Mouse (Mus musculus) telencephalon, adult 2 months (tissue): ENCODE data around the gene Gm9999.
"Not testable (repeated sequence)": the region's sequence is repeated elsewhere in the genome, so short reads cannot be mapped to it uniquely, and the experiment has no call there.

Source experiments
- DNase-seq: peaks from one replicate; pipeline ENCODE4 v3.0.0-alpha.2; 2011; ENCODE audit warnings: low read depth, low spot score

Gene Gm9999

DNA sequence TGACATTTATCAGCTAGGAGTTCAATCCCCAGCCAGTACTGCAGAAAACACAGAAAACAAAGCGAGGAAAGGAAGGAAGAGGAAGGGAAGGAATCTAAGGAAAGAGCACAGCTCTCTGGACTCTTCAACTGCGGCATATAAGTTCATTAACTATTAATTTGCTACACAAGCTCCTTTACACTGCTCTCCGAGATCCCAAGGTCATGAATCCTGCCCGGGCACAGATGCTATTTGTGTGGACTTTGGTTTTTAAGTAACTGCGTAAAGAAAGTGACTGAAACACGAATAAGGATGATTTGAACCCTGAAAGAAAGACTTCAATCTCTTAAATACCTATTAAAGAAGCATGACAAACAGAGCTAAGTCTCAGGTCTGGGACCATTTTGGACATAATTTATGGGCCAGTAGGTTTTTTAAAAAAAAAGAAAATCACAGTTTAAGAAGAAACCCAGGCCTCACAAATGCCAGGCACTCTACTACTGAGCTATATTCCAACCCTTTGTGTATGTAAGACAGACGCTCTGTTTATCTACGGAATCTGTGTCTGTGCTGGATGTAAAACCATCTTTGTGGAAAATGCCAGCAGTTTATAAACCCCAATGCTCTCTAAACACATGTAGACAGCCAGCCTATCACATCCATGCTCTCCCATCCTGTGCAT is 16.7 kb downstream of the Gm9999 start:
- DNase-seq: no peak

DNA sequence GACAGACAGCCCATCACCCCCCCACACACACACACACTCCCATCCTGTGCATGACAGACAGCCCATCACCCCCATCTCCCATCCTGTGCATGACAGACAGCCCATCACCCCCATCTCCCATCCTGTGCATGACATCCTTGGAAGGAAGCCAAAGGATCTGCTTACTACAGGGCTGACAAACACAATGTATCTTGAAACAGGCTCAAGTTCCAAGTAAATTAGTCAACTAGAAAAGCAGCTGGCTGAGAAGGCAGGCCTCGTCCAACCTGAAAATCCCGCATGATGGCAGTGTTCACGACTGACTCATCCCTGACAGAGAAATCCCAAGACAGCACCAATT is 17.2 kb downstream of the Gm9999 start:
- no peak for DNase-seq

DNA sequence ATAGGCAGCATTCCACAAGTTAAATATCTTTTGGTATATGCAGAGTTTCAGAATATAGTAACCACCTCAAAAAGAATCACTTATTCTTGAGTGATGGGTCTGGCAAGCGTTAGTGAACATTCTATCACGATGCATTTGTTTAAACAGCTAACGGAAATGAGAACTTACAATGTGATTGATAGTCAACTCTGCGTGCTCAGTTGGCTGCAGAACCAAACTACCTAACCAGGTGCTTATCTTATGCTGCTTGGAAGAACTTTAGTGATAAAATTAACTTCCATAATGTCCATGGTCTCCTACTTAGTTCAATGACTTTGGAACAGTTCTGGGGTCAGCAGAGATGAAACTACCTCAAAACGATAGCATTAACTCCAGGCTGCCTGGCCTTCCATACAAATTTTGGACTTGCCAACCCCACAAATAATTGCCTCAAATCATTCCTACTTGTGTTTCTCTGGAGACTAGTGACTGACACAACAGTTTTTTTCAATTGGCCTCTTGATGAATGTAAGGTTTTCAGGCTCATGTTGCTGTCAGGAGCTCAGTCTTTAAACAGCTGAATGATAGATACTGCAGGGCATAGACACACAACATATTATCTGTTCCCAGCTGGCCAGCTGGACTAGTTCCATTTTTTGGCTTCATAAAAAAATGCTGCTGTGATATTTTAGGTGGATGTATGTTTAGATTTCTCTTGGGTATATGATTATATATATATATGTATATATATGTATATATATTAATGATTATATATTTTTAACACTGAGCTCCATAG is 17.9 kb downstream of the Gm9999 start:
- DNase-seq: no peak

DNA sequence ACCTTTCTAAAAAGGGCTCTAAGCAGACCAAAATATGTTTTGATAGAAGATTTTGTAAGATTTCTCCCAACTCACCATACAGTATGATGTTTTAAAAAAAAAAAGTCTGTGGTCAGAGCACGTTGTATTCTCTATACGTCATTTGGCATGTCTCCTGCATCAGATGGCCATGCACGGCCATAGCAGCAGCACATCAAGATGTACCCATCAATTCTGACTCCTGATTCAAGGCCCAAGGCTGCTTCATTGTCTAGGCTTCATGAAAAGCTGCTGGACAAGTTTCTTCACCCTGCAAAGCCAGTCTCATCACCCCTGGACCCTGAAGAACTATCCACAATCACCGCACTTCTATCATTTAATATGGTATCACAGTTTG is 18.5 kb downstream of the Gm9999 start:
- no peak for DNase-seq

DNA sequence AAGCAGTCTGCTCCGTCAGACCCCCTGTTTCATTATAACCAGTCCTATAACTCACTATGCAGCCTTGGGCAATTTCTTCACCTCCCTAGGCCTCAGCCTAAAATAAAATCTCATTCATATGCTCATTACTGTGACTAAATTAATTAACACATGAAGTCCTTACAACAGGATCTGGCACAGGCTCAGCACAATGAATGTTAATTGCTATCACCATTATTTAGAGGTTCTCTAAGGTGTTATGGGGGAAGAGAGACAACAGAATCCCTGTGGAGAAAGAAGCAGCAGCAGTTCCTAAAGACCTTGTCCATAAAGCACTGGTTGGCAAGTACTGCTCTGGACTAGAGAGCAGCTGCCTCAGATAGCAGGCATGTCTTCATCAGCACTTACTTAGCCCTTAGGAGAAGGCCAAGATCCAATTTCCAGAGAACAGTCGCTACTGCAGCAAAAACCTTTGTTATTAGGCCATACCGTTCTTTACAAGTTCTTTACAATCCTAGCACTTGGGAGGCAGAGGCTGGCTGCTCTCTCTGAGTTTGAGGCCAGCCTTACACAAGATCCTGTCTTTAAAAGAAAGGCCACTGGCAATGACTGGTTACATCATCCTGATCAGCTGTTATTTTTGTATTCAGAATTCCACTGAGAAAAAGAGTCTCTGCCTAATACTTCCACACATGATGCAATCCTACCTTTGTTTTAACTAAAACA is 20.2 kb downstream of the Gm9999 start:
- DNase-seq: no peak

DNA sequence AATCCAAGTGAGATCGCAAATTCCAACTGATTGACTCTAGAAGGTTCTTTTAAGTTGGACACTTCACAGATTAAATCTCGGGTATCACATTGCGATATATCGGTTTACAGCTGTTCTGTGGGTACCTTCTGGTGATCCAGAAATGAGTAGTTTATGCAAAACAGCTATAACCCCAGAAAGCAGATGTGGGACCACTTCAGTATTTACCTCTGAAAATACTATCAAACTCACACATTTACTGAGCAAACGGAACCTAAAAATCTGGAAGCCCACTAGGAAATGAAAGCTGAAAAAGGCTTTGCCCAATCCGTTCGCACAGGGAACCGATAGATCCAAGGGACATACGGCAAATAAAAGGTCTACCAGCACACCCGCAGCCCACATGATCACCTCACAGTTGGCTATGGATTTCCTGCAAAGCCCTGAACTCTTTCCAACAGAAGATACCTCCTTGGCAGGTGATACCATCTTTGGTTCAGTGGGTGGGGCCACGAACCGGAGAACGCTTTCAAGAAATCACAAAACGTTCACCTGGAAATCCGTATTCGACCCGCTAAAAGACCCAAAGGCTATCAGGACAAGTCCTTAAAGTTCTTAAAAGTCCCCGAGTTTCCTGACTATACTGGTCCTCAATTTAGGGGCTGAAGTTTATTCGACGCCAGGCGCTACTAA is 23.9 kb downstream of the Gm9999 start:
- DNase-seq: no peak

DNA sequence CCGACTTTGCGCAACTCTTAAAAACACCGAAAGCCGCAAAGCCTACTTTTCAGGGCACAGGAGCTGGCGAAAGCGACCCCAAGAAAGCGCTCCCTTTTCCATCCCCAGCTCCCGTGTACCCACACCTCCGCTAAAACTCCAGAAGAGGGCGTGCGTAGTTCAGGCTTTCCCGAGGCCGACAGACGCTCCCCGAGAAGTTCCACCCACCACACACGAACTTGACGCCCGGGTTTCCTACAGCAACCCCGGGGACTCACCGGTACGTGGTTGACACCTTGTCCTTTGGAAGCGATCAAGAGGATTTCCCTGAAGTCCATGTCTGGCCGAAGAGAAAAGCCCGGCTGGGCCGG is 24.4 kb downstream of the Gm9999 start:
- DNase-seq: peak; percentile 62

DNA sequence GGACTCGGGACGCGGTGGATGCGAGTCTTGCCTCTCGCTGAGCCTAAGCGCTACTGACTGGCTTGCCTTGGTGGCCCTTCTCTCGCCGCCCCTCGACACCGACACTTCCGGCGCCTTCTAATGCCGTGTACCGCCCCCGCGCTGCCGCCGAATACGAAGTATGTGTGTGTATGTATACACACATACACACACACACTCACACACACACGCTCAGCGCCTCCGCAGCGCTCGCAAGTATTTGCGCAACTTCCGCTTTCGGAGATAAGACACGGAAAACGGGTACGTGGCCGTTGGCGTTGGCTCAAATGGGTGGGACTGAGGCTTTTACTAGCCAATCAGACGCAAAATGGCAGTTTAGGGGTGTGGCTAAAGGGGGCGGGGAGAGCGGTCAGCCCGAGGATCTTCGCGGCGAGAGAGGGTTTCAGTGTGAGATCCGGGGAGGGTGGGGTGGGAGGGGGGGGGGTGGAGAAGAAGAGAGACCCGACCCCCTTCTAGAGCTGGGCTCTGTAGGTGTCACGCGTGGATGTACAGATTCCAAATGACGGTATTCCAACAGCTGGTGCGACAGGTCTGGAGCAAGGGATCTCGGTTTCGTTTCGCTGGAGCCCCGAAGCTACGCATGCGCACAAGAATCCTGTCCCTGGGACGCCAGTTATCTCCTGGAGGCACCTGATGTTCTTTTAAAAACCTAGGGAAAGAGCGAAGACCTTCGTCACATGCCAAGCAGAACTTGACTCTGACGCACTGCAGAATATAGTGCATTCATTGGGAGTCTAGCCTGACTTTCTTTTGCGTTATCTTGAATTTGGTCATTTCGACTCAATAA is 25.0 kb downstream of the Gm9999 start, which contains the start of gene Spty2d1:
TSS of gene Spty2d1 (minus strand) at position 244 of the 826 bp plus-strand sequence.
- DNase-seq: peak; percentile 99

DNA sequence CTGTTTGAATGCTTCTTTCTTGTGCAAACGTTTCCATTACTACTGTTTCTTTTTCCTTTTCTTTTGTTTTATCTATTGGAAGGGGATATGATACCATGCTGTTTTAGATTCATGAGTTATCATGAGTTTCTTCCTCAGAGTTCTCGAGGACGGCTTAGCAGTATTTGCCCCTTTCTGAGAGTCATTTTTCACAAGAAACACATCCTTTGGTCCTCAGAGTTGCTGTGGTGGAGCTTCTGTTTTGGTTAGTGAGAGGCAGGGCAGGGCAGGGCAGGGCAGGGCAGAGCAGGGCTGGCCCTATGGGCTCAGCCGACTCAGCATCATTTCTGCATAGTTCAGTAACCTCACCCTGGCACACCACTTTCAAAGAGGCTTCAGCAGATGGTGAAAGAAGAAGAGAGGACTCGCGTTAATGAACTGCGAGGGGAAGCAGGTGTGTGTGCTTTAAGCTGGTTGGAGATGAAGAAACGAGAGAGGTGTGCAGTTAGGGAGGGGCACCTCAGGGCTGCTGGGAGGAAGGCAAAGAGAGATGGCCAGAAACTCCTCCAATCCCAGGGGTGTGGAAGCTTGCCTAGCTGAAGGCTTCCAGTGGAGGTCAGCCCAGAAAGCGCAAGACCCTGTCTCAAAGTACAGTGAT is 29.9 kb downstream of the Gm9999 start:
- DNase-seq: no peak

DNA sequence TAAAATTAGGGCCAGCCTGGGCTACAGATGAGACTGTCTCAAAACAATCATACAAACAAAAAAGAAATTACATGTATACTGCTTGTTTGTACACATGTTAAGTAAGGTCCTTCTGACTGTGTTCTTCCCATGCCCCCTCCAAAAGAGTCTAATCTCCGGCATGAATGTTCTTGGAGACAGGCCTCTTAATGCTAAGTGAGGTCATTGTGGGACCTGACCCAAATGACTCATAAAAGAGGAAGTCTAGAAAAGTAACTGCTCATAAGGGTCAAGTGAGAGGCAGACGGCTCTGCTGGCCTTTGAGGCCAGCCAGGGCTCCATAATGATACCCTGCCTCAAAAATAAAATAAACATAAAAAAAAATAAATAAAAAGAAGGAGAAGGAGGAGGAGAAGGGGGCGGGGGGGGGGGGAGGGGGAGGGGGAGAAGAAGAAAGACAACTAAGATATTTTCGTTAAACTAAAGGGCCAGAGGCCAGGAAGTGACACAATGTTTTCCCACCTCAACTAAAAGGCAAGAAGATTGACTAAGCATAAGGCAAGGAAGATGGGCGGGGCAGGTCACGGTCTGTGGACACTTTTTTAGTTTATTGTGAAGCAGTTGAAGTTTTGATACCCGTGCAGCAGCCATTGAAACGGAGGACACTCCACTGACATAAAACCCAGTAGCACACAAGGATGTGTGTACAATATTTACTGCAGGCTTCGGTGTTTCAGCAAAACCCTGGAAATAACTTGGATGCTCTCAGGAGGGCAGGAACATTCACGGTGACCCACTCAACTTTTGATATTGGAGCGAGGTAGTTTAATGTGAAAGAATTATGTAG is 31.4 kb downstream of the Gm9999 start:
- no peak for DNase-seq

DNA sequence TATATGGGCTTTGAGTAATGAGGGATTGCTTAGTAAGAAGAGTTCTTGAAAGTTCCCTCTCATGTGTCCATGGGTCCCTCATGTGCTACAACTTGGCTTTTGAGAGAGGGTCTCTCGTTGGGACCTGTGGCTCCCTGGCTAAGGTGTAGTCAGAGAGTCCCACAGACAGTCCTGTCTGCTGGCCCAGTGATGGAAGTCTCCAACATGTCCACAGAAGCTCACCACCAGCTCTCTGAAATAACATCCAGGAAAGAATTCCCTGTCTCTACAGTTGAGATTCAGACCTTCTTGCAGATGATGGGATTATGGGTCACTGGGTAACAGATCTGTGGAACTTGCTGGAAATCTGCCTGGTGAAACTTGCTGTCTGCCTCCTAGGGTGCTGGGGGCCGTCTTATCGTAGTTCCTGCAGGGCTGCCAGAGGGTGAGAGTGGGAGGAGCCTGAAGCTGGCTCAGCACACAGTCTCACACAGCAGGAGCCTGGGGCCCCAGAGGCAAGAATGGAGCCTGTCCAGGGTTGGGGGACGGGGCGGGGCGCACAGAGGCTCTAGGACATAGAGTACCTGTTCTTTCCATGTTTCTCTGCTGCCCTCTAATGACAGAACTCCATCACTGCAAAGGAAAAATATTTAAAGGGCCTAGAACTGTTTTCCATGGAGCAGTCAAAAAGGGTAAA is 32.1 kb downstream of the Gm9999 start:
- no peak for DNase-seq

DNA sequence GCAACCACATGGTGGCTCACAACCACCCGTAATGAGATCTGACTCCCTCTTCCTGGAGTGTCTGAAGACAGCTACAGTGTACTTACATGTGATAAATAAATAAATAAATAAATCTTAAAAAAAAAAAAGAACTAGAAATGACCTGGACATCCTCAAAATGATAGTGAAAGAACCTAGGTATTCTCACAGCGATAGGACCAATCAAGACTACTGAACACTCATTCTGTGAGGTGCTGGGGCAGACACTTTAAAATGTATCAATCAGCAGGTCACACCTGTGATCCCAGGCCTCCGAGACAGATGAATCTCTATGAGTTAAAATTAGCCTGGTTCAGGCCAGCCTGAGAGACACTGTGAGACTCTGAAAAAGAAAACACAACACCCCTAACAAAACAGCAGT is 33.2 kb downstream of the Gm9999 start:
- no peak for DNase-seq

DNA sequence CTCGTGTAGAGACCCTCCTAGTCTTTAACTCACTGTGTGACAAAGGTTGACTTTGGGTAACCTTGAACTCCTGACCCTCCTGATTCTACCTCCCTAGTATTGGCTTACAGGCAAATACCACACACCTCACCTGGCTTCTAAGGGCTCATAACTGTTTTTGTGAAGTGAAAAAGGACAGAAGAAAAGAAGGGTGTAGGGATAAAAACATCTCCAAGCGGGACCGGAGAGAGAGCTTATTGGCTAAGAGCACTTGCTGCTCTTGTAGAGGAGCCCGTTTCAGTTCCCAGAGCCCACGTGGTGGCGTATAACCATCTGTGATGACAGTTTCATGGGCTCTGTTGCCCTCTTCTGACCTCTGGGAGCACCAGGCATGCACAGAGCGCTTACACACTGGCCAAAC is 33.8 kb downstream of the Gm9999 start:
- DNase-seq: no peak

DNA sequence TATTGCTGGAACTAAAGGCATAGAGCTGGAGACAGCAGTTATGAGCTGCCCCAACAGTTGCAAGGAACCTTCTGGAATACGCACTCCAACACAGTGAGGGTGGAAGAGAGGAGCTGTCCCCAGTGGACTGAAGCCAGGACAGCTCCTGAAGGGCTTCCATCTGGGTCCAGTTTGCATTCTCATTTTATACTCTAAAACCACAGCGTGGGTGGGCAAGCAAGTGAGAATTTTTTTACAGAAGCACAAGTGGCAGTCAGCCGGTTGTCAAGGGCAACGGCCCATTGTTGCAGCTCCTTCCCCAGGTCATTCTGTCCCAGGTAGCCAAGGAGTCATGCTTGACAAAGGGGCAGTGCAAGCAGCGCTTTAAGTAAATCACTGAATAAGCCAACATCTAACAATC is 36.3 kb downstream of the Gm9999 start:
- DNase-seq: peak; percentile 64

DNA sequence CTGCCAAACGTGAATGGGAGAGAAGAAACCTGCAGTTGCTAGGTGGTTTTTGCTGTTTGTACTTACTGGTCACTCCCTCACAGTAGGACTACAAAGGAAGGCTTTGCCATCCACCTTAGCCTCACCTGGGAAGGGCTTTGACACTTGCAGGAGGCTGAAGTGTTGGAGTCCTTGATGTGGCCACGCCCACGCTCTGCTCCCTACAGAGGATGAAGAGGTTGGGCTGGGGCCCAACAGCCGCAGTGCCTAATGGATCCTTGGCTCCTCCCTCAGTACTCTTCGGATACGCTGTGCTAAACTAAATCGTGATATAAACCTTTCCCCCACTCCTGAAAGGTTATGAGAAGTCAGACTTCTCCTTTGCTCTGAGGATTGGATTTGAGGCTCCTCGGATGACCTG is 37.6 kb downstream of the Gm9999 start:
- DNase-seq: no peak

DNA sequence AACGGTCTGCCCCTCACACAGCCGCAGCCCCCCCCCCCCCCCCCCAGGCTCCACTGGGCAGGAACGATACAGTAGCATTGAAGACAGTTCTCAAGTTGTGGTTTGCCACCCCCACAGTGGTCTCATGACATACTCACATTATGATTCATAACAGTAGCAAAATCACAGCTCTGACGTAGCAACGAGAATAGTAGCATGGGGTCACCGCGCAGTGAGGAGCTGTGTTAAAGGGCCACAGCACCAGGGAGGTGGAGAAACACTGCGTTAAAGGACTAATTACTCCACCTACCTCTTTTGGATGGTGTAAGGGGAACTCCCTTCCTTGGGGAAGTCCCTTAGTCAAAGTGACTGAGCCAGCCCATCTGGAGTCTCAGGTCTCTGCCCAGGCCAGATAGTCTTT is 39.1 kb downstream of the Gm9999 start:
- DNase-seq: no peak

DNA sequence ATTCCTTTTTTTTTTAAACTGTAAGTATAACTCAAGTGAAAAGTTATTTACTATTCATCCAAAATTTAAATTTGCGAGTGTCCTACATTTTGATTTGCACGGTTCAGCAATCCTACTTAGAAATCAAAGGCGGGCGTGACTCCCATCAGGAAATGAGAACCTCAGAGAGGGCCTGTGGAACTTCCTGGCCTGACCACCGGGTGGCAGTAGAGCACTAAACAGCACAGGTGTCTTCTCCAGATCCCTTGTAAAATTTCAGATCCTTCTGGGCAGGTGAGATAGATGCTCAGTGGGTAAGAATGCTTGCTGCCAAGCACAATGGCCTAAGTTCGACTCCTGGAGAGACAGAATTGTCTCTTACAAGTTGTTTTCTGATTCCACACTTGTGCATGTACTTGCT is 40.1 kb downstream of the Gm9999 start:
- no peak for DNase-seq

DNA sequence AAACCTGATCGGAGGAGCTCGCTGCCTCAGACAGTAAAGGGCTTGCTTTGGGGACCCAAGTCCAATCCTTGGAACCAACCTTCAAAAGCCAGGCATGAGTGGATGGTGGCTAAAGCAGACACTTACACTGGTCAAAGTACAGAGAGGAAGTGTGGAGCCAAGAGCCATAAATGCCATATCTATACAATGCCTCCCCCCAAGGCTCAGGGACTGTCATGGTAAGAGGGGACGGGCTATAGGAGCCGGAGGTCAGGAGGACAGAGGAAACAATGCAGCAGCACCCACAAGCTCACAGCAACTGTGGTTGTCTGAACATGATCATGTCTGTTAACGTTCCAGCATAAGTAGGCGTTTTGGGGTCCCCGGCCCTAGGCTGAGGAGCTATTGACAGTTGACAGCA is 41.1 kb downstream of the Gm9999 start:
- DNase-seq: no peak

DNA sequence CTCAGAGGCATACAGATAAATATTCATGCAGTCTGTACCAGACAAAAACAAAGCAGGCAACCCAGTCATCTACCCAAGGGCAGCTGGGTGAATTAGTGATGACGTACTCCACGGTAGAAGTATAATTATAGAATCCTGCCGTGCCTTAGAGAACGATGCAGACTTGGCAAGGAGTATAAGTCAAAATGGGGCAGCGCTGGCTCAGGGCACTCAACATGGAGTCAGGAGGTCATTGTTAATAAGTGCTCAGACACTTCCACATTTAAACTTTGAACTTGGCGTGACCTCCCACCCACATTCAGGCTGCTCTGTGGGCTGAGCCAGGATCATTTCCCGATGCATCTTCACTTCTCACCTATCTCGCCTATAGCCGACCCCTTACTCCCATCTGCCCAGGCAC is 42.0 kb downstream of the Gm9999 start:
- DNase-seq: no peak

DNA sequence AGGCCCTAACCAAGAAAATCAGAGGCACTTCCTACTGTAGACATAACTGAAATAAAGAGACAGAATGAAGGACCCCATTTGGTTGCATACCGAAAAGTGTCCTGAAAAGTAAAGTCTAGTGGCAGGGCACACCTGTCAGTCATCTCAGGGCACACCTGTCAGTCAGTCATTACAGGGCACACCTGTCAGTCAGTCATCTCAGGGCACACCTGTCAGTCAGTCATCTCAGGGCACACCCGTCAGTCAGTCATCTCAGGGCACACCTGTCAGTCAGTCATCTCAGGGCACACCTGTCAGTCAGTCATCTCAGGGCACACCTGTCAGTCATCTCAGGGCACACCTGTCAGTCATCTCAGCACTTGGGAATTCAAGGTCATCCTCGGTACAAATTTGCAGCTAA is 43.5 kb downstream of the Gm9999 start:
- DNase-seq: not testable (repeated sequence)
